Mouse (Mus musculus) pancreas, adult 10 weeks (tissue): Measurements from ENCODE around the gene Ugt2a3. TPM values are rescaled to one million over a fixed set of nuclear protein-coding genes. Genes with fewer than 3 reads are reported as not detected.

Experiments
- polyA plus RNA-seq: library from polyadenylated mRNA; stranded (reverse); fragments of 350-450 nt; fragmentation: Illumina TruSeq; extraction: RNeasy Lipid Tissue Mini Kit (QIAGEN cat#74804); gene quantifications from one replicate; pipeline ENCODE4 v1.2.3, GENCODE M21; 2015; ENCODE audit warnings: low read depth, low replicate concordance; ENCODE audit not compliant: insufficient read depth

Gene Ugt2a3
- polyA plus RNA-seq, result not detected

GRCm38 (mm10) chr5:87336961-87337697, at the start of gene Ugt2a3:
Ugt2a3 (minus strand) TSS chr5:87337195.

Other genes with a start within 250 kb of the Ugt2a3 start
- not detected for gene Ugt2b36, start 244.6 kb downstream of the Ugt2a3 start, polyA plus RNA-seq
- gene Ugt2b5, start 196.9 kb downstream of the Ugt2a3 start, polyA plus RNA-seq, result not detected
- gene Ugt2b37, start 82.4 kb downstream of the Ugt2a3 start, polyA plus RNA-seq, result not detected
- not detected for gene Ugt2b38, start 87.0 kb upstream of the Ugt2a3 start, polyA plus RNA-seq
- gene Ugt2a2, start 145.1 kb upstream of the Ugt2a3 start, polyA plus RNA-seq, result not detected
- gene Gm43638, start 149.6 kb upstream of the Ugt2a3 start, polyA plus RNA-seq, result not detected
- gene Ugt2a1, start 153.7 kb upstream of the Ugt2a3 start, polyA plus RNA-seq, result not detected
- gene Sult1b1, start 201.0 kb upstream of the Ugt2a3 start, polyA plus RNA-seq, result not detected
- 1.00 TPM for gene Sult1d1, start 231.8 kb upstream of the Ugt2a3 start, polyA plus RNA-seq